Mouse (Mus musculus) kidney, embryonic 16.5 days (tissue): ENCODE measurements at regions not wholly inside any gene's neighbourhood (a gene's known extent, or its start where the extent isn't known, plus 50 kb on each side); places are given as distances from the start of the nearest gene placed in this dataset.

Source experiments
- ATAC-seq: fragments of 200-750 bp; cut with Nextera tagmentation; 2 replicates; pipeline ENCODE4 v1.8.0; 2017; ENCODE audit warnings: moderate TSS enrichment; ENCODE audit not compliant: low FRiP score, low TSS enrichment
- H3K27ac ChIP-seq: fragments of 300-500 bp; sonication (generic); 2 replicates; pipeline ENCODE4 v1.5.1; 2014; ENCODE audit warnings: low read length
- H3K27me3 ChIP-seq: fragments of 300-500 bp; sonication (generic); 2 replicates; pipeline ENCODE4 v1.6.1; 2014; ENCODE audit warnings: low read length, control low read depth, mixed read lengths; ENCODE audit not compliant: insufficient read depth
- H3K36me3 ChIP-seq: fragments of 300-500 bp; sonication (generic); 2 replicates; pipeline ENCODE4 v1.6.1; 2014; ENCODE audit warnings: low read length, control low read depth, mixed read lengths; ENCODE audit not compliant: insufficient read depth
- H3K4me1 ChIP-seq: fragments of 300-500 bp; sonication (generic); 2 replicates; pipeline ENCODE4 v1.6.1; 2014; ENCODE audit warnings: low read length, control low read depth, mixed read lengths; ENCODE audit not compliant: insufficient read depth
- H3K4me2 ChIP-seq: fragments of 300-500 bp; sonication (generic); replicated peaks from 2 replicates; pipeline ENCODE4 v1.6.1; 2014; ENCODE audit warnings: low read depth, low read length
- H3K4me3 ChIP-seq: fragments of 300-500 bp; sonication (generic); 2 replicates; pipeline ENCODE4 v1.5.1; 2014; ENCODE audit warnings: mild to moderate bottlenecking, low read length
- H3K9ac ChIP-seq: fragments of 300-500 bp; sonication (generic); replicated peaks from 2 replicates; pipeline ENCODE4 v1.6.1; 2014; ENCODE audit warnings: low read length
- H3K9me3 ChIP-seq: fragments of 300-500 bp; sonication (generic); 2 replicates; pipeline ENCODE4 v1.6.1; 2016; ENCODE audit warnings: low read length, control low read depth
- WGBS: fragments of 180-500 bp; shearing (Covaris S2); extraction: QIAGEN DNeasy Blood & Tissue Kit; methylation state at CpG from one replicate; pipeline ENCODE4 v1.1.7; 2014; 5-methylcytosine and 5-hydroxymethylcytosine counted together

DNA sequence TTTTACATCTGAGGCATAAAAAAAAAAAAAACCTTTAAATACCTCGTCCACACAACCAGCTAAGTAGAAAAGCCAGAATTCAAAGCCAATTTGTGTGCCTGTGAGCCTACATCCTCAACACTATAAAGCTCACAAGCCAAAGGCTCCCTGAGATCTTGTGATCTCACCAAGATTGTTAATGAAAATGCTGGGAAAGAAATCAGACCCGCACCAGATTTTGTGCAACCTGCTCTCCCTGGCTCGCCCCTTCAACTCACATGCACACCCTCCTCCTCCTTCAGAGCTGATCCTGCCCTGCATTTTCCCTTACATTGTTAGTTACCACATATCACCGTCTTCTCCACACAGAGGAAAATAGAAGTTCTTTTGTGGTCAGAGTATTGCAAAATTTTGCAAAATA, 433.9 kb downstream of the Psat1 start:
- H3K4me3 ChIP-seq: no peak overlapping the region
- no peak for ATAC-seq
- no peaks in the 10 kb centered on the region for H3K9me3 ChIP-seq
- WGBS: 92% methylated on average over 4 of the region's 4 CpGs
- no peaks in the 10 kb centered on the region for H3K27me3 ChIP-seq
- no peaks in the 10 kb centered on the region for H3K36me3 ChIP-seq
- H3K27ac ChIP-seq: no peak overlapping the region
- no peak overlapping the region for H3K4me2 ChIP-seq
- H3K4me1 ChIP-seq: peaks cover 8% of the 10 kb centered on the region
- no peak overlapping the region for H3K9ac ChIP-seq

DNA sequence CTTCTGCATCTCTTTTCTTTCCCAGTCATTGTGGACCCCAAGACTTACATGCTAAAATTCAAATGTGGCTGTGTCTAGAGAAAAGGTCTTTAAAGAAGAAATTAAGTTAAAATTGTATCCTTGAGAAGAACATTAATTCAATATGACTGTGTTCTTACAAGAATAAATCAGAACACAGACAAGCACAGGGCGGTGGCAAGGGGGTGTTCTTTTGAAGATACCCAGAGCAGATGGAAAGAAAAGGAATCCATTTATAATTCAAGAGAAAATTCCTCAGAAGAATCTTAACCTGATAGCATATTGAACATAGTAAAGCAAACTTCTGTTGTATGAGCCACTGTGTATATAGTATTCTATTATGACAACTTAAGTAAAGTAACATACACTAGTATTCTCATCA, 436.7 kb downstream of the Psat1 start:
- Histone ChIP-seq H3K27ac (no peak overlapping the region), H3K4me1 (no peaks in the 10 kb centered on the region), H3K27me3 (no peaks in the 10 kb centered on the region), H3K4me2 (no peak overlapping the region), H3K4me3 (no peak overlapping the region), H3K36me3 (no peaks in the 10 kb centered on the region), H3K9me3 (no peaks in the 10 kb centered on the region), H3K9ac (no peak overlapping the region)
- WGBS: 89% methylated on average over 1 of the region's 1 CpGs
- ATAC-seq: no peak

DNA sequence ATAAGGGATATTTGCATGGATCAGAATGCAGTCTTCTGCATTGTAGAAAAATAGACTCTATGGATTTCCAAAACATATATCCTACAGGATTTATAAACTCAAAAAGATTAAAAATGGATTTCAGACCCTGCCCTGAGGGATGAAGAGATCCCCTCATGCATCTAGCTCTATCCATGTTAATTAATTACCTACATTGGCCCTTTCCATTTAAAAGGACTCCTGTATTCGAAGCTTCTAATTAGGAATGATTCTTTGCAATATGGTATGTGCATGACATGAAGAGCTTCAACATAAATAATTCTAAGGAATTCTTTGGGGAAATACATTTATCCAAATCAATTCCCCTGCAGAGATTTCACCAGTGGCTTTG, 444.2 kb downstream of the Psat1 start:
- no peak for ATAC-seq
- no peaks in the 10 kb centered on the region for H3K27me3 ChIP-seq
- no peak overlapping the region for H3K27ac ChIP-seq
- H3K4me2 ChIP-seq: no peak overlapping the region
- 74% methylated on average over 1 of the region's 1 CpGs for WGBS
- no peak overlapping the region for H3K4me3 ChIP-seq
- H3K36me3 ChIP-seq: no peaks in the 10 kb centered on the region
- H3K4me1 ChIP-seq: no peaks in the 10 kb centered on the region
- H3K9ac ChIP-seq: no peak overlapping the region
- no peaks in the 10 kb centered on the region for H3K9me3 ChIP-seq

DNA sequence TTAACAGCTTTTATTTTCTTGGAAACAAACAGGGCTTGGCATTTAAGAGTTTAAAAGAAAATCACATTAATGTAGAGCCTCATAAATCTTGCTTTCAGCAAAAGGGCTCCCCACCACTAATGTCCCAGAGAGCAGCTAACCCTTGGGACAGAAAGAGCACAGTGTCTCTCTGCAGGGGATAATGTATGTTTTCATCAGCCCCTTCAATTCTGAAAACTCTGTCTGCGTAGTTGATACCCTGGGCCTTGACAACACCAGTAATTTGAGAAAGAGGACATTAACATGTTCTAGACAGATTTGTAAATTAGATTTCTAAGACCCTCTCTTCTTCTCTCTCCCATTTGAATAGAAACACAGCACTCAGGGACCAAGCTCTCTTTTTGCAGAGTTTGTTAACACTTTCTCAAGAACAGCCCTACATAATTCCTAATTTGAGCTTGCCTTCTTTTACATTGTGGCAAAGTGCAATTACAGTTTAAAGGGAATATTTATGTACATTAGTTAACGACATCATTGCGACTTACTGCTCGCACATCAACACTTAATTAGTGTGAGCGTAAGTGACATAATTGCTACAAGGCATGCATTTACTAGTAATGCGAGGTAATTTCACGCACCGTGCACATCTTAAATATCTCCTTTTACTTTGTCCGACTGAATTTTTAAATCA, 444.7 kb downstream of the Psat1 start:
- H3K9me3 ChIP-seq: no peaks in the 10 kb centered on the region
- no peaks in the 10 kb centered on the region for H3K4me1 ChIP-seq

DNA sequence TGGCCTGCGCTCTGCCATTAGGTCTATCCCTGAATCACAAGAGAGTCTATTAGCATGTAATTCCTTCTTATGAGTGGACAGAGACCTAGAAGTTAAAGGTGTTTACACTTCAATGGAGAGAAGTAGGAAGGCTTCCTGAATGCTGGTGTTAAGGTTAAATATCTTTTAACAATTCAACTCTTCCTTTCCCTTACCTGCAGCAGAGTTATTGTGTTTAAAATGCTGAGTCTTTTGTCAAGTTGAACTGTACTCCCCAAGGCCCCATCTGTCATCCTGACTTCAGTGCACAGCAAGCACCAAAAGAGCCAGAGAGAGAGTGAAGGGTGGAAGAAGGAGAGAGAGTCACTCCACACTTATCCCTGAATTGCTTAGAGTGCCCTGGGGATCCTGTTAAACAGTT, 451.6 kb downstream of the Psat1 start:
- no peak overlapping the region for H3K27ac ChIP-seq
- no peak overlapping the region for H3K9ac ChIP-seq
- H3K4me2 ChIP-seq: no peak overlapping the region
- no peak for ATAC-seq
- no peak overlapping the region for H3K4me3 ChIP-seq
- H3K36me3 ChIP-seq: no peaks in the 10 kb centered on the region
- H3K4me1 ChIP-seq: no peaks in the 10 kb centered on the region
- no peaks in the 10 kb centered on the region for H3K27me3 ChIP-seq
- no peaks in the 10 kb centered on the region for H3K9me3 ChIP-seq
- WGBS: 91% methylated on average over 1 of the region's 1 CpGs

More for the DNA sequence above, 444.7 kb downstream of the Psat1 start:
- no peaks in the 10 kb centered on the region for H3K36me3 ChIP-seq
- 53% methylated on average over 9 of the region's 9 CpGs for WGBS
- H3K27ac ChIP-seq: no peak overlapping the region
- ATAC-seq: no peak
- H3K27me3 ChIP-seq: no peaks in the 10 kb centered on the region
- no peak overlapping the region for H3K4me3 ChIP-seq
- no peak overlapping the region for H3K9ac ChIP-seq
- H3K4me2 ChIP-seq: no peak overlapping the region

DNA sequence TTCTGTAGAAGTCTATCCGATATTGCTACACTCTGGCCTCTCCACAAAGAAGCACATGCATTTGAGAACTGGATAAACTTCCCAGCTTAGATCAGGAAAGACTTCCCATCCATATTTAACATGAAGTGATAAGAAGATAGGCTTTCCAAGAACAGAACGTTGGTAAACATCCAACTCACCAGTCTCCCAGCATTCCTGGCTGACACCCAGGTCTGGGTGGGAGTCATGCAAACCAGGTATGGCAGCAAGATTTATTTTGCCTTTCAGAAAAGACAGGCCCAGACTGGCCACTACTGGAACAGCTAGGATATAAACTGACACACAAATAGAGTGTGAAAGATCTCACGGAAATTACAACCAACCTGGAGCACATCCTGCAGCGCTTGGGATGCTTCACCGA, 459.6 kb downstream of the Psat1 start:
- no peak for ATAC-seq
- no peaks in the 10 kb centered on the region for H3K4me1 ChIP-seq
- no peaks in the 10 kb centered on the region for H3K27me3 ChIP-seq
- H3K4me3 ChIP-seq: no peak overlapping the region
- H3K9ac ChIP-seq: no peak overlapping the region
- H3K36me3 ChIP-seq: no peaks in the 10 kb centered on the region
- H3K4me2 ChIP-seq: no peak overlapping the region
- H3K9me3 ChIP-seq: no peaks in the 10 kb centered on the region
- no peak overlapping the region for H3K27ac ChIP-seq
- WGBS: 88% methylated on average over 5 of the region's 5 CpGs

DNA sequence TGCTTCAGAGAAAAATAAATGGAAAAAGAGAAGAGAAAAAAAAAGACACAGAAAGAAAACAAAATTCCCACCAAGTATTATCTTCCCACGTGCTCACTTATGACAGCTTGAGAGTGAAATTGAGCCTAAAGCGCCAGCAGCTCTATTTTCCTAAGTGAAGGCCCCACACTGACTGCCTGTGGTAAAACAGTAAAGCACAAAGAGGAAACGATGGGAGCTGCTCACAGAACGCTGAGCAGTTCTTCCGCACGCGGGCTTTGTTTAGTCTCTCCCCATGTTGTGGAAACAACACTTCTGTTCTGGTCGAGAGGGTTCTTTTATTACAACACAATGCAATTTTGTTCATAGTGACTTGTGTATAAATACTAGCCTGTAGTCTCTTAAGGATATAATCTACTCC, 465.5 kb downstream of the Psat1 start:
- H3K4me1 ChIP-seq: no peaks in the 10 kb centered on the region
- no peaks in the 10 kb centered on the region for H3K27me3 ChIP-seq
- H3K9me3 ChIP-seq: no peaks in the 10 kb centered on the region
- WGBS: 37% methylated on average over 8 of the region's 8 CpGs
- ATAC-seq: no peak
- no peaks in the 10 kb centered on the region for H3K36me3 ChIP-seq
- H3K4me2 ChIP-seq: no peak overlapping the region
- H3K27ac ChIP-seq: no peak overlapping the region
- no peak overlapping the region for H3K9ac ChIP-seq
- H3K4me3 ChIP-seq: no peak overlapping the region

DNA sequence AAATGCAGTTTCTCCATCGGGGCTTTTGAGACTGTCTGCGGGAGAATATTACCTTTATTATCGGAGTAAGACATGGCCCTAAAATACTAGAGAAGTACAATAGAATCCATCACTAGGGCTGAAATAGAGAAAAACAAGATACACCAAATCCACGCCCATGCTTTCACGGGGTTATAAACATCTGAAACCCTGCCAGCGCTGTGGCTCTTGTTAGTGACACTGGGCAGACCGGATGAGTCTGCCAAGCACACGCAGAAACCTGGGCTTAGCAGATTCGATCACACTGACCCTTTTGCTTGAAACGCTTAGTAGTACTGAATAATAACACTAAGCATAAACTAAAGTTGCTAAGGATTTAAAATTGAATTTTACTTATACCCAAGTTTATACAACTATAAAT, 477.6 kb downstream of the Psat1 start:
- Histone ChIP-seq H3K4me3 (no peak overlapping the region), H3K9me3 (no peaks in the 10 kb centered on the region), H3K4me1 (0 out of 2 replicates have a peak, but pooled peaks cover 5% of the 10 kb centered on the region), H3K9ac (no peak overlapping the region), H3K27ac (no peak overlapping the region), H3K4me2 (no peak overlapping the region), H3K27me3 (no peaks in the 10 kb centered on the region), H3K36me3 (no peaks in the 10 kb centered on the region)
- ATAC-seq: no peak
- 82% methylated on average over 10 of the region's 10 CpGs for WGBS

DNA sequence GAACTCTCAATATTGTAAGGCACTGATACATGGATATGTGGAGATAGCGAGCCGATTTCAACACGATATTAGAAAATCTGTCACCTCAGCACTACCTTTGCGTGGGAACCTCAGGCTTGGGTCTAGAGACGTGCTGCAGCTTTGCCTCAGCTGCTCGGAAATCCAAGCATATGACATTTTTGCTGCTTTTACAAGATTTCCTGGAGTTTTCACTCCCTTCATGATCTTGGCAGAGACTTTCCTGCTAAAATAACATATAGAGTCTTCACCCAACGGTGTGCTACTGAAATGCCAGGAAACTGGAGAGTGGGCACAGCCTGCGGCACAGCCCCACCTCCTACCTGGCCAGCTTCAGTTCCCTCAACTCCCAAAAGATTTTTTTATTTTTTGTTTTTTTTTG, 480.4 kb downstream of the Psat1 start:
- Histone ChIP-seq H3K9me3 (no peaks in the 10 kb centered on the region), H3K9ac (no peak overlapping the region), H3K4me2 (no peak overlapping the region), H3K4me3 (no peak overlapping the region), H3K4me1 (0 out of 2 replicates have a peak, but pooled peaks cover 5% of the 10 kb centered on the region), H3K27ac (no peak overlapping the region), H3K36me3 (no peaks in the 10 kb centered on the region), H3K27me3 (no peaks in the 10 kb centered on the region)
- WGBS: 83% methylated on average over 8 of the region's 8 CpGs
- no peak for ATAC-seq

DNA sequence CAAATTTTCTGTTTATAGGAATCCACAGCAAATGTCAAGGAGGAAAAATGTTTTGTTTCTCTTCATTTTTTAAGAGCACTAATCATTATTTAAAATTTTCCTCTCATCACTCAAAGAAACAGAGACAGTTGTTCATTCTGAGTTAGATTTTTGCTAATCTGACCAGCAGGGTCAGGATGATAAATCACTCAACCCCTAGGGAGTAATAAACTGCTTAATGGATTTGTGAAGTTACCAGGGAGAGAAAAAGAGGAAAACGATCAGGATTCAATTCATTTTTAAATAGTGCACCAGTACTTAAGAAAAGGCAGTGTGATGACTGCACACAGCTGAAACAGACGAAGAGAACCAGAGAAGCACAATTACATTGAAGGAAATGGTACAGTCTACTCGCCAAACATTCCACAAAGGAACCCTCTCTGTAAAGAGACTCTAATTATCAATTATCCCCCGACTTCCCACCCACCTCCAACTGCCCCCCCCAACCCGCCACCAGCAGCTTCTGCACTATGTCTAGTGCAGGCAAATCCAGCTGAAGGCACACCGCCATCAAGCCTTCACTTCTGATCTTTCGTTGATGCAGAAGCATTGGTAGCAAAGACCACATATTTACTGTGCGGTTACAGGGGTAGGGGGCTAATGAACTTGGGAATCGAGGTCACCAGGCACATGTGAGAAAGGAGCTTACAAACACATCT, 481.9 kb downstream of the Psat1 start:
- no peaks in the 10 kb centered on the region for H3K27me3 ChIP-seq
- no peak for ATAC-seq
- no peak overlapping the region for H3K27ac ChIP-seq
- no peak overlapping the region for H3K9ac ChIP-seq
- 38% methylated on average over 9 of the region's 9 CpGs for WGBS
- no peak overlapping the region for H3K4me3 ChIP-seq
- H3K36me3 ChIP-seq: no peaks in the 10 kb centered on the region
- H3K9me3 ChIP-seq: no peaks in the 10 kb centered on the region
- 0 out of 2 replicates have a peak, but pooled peaks cover 5% of the 10 kb centered on the region for H3K4me1 ChIP-seq
- H3K4me2 ChIP-seq: no peak overlapping the region
